Mouse (Mus musculus) MEL (cell line): ENCODE measurements around the gene Smc3.

Experiments
- CTCF ChIP-seq, 3 experiments: IDR thresholded peaks in 2 of 3; conservative IDR thresholded peaks in 1 of 3; 2 replicates each; pipeline ENCODE4 v1.5.1; 2011 to 2012; ENCODE audit warnings: low read length in 3 of 3, low read depth in 2 of 3, mild to moderate bottlenecking in 2 of 3, improper control_type of control experiment in 1 of 3, inconsistent platforms in 1 of 3, mixed read lengths in 1 of 3, moderate library complexity in 1 of 3; ENCODE audit not compliant: control insufficient read depth in 1 of 3, insufficient read depth in 1 of 3, poor library complexity in 1 of 3, severe bottlenecking in 1 of 3
- EP300 ChIP-seq, 2 experiments: IDR thresholded peaks; 2 replicates each; pipeline ENCODE4 v1.6.1; 2011; ENCODE audit warnings: improper control_type of control experiment in 2 of 2, low read length in 2 of 2, low read depth in 1 of 2, mild to moderate bottlenecking in 1 of 2
- MAX ChIP-seq: IDR thresholded peaks from 2 replicates; pipeline ENCODE4 v1.6.1; 2011; ENCODE audit warnings: low read length, improper control_type of control experiment
- MAZ ChIP-seq: IDR thresholded peaks from 2 replicates; pipeline ENCODE4 v1.6.1; 2012; ENCODE audit warnings: low read depth, mild to moderate bottlenecking, inconsistent platforms, low read length, improper control_type of control experiment
- MXI1 ChIP-seq: IDR thresholded peaks from 2 replicates; pipeline ENCODE4 v1.6.1; 2011; ENCODE audit warnings: mild to moderate bottlenecking, low read depth, low read length, improper control_type of control experiment
- POLR2A ChIP-seq, 2 experiments: IDR thresholded peaks; 2 replicates each; pipeline ENCODE4 v1.6.1; 2011 to 2012; ENCODE audit warnings: low read length in 2 of 2, mild to moderate bottlenecking in 2 of 2, control low read depth in 1 of 2, improper control_type of control experiment in 1 of 2, low read depth in 1 of 2, moderate library complexity in 1 of 2; ENCODE audit not compliant: control insufficient read depth in 1 of 2, insufficient read depth in 1 of 2, poor library complexity in 1 of 2
- TCF12 ChIP-seq: IDR thresholded peaks from 2 replicates; pipeline ENCODE4 v1.6.1; 2014; ENCODE audit warnings: low read depth, mild to moderate bottlenecking, inconsistent platforms, low read length, improper control_type of control experiment, moderate library complexity
- ZNF384 ChIP-seq: IDR thresholded peaks from 2 replicates; pipeline ENCODE4 v1.6.1; 2012; ENCODE audit warnings: low read depth, mild to moderate bottlenecking, inconsistent platforms, low read length, improper control_type of control experiment

DNA sequence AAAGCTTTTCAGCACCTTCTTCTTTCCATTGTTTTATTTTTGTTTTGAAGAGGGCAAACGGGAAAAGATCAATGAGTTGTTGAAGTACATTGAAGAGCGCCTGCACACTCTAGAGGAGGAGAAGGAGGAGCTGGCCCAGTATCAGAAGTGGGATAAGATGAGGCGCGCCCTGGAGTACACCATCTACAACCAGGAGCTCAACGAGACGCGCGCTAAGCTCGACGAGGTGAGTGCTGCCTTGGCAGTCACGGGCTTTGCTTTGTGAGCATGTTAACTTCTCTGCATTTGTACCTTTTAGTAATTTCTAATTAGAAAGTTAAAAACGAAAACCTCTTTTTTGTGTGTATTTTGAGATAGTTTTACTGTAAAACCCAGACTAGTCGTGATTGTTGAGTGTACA lies 21.5 kb downstream of the Smc3 start:
- no peak for TF ChIP-seq EP300 (IDR thresholded peaks at IDR 0.05; ENCODE audit: low read depth in 1 of 2, low read length in 2 of 2)
- no peak for TF ChIP-seq POLR2A (IDR thresholded peaks at IDR 0.05; ENCODE audit: control insufficient read depth in 1 of 2, insufficient read depth in 1 of 2, low read depth in 1 of 2, low read length in 2 of 2, poor library complexity in 1 of 2)
- TF ChIP-seq MXI1 = no peak
- TF ChIP-seq MAZ = no peak
- no peak for TF ChIP-seq MAX
- TF ChIP-seq CTCF (IDR thresholded peaks at IDR 0.05 in 2 of 3, conservative IDR thresholded peaks at IDR 0.05 in 1 of 3; ENCODE audit: control insufficient read depth in 1 of 3, insufficient read depth in 1 of 3, low read depth in 2 of 3, low read length in 3 of 3, poor library complexity in 1 of 3, severe bottlenecking in 1 of 3) = no peak
- no peak for TF ChIP-seq TCF12
- no peak for TF ChIP-seq ZNF384
